Mouse (Mus musculus) adrenal gland, postnatal 25 days (tissue): Measurements from ENCODE around the gene Rfx7. TPM values are rescaled to one million over a fixed set of nuclear protein-coding genes. Genes with fewer than 3 reads are reported as not detected.
"Not testable (repeated sequence)": the region's sequence is repeated elsewhere in the genome, so short reads cannot be mapped to it uniquely, and the experiment has no call there.

Source experiments
- DNase-seq: peaks from one replicate; pipeline ENCODE4 v3.0.0; 2021; ENCODE audit warnings: mixed read lengths
- total RNA-seq: library from RNA; stranded (reverse); gene quantifications from 2 replicates; pipeline ENCODE4 v1.2.3, GENCODE M21; 2021

Rfx7 gene
- total RNA-seq, 1 experiment from 2014 or later: 30.9 TPM

- DNase-seq: no peak
These were observed 108.6 kb downstream of the Rfx7 start for GRCm38 (mm10) chr9:72640642-72641041.

- no peak for DNase-seq
These were observed 109.1 kb downstream of the Rfx7 start for GRCm38 (mm10) chr9:72641093-72641680.

- DNase-seq: not testable (repeated sequence)
These were observed 110.9 kb downstream of the Rfx7 start for GRCm38 (mm10) chr9:72642756-72643447.

GRCm38 (mm10) chr9:72643651-72644417 lies 111.8 kb downstream of the Rfx7 start:
- DNase-seq: no peak

GRCm38 (mm10) chr9:72644418-72645110 lies 112.5 kb downstream of the Rfx7 start:
- DNase-seq: no peak

GRCm38 (mm10) chr9:72649781-72650180 lies 117.7 kb downstream of the Rfx7 start:
- no peak for DNase-seq

- no peak for DNase-seq
These were observed 120.9 kb downstream of the Rfx7 start for GRCm38 (mm10) chr9:72652961-72653360.

- DNase-seq: no peak
These were observed 121.5 kb downstream of the Rfx7 start for GRCm38 (mm10) chr9:72653533-72653932.

- DNase-seq: peak; percentile 85
These were observed 122.7 kb downstream of the Rfx7 start for GRCm38 (mm10) chr9:72654593-72655242.

- no peak for DNase-seq
These were observed 123.6 kb downstream of the Rfx7 start for GRCm38 (mm10) chr9:72655602-72656001.

- no peak for DNase-seq
These were observed 124.5 kb downstream of the Rfx7 start for GRCm38 (mm10) chr9:72656491-72656890.

- no peak for DNase-seq
These were observed 124.9 kb downstream of the Rfx7 start for GRCm38 (mm10) chr9:72656940-72657339.

GRCm38 (mm10) chr9:72657694-72658093 lies 125.7 kb downstream of the Rfx7 start:
- no peak for DNase-seq

GRCm38 (mm10) chr9:72660139-72660538 lies 128.1 kb downstream of the Rfx7 start:
- no peak for DNase-seq

- no peak for DNase-seq
These were observed 128.9 kb downstream of the Rfx7 start for GRCm38 (mm10) chr9:72660911-72661310.

- DNase-seq: no peak
These were observed 129.5 kb downstream of the Rfx7 start for GRCm38 (mm10) chr9:72661561-72661894.

- DNase-seq: peak; percentile 98
These were observed 130.0 kb downstream of the Rfx7 start, which contains the start of gene Nedd4 for GRCm38 (mm10) chr9:72661895-72662661. Gene Nedd4, plus strand, starts transcription at chr9:72662346.

- peak; percentile 75 for DNase-seq
These were observed 130.9 kb downstream of the Rfx7 start for GRCm38 (mm10) chr9:72662691-72663533.

- DNase-seq: no peak
These were observed 131.5 kb downstream of the Rfx7 start for GRCm38 (mm10) chr9:72663534-72663918.
